Mouse (Mus musculus) cerebellum, adult 2 months (tissue): ENCODE results near the gene Abca13. TPM values are rescaled to one million over a fixed set of nuclear protein-coding genes. Genes with fewer than 3 reads are reported as not detected.

Experiments used
- DNase-seq, 2 experiments: peaks; one replicate each; pipeline ENCODE4 v3.0.0; 2021
- H3K27ac ChIP-seq: fragments of 200-500 bp; 2 replicates; pipeline ENCODE4 v1.5.1; 2012; ENCODE audit warnings: low read length, control low read depth, inconsistent platforms; ENCODE audit not compliant: insufficient read depth
- H3K27me3 ChIP-seq: fragments of 200-500 bp; 2 replicates; pipeline ENCODE4 v1.6.1; 2012; ENCODE audit warnings: inconsistent platforms, mild to moderate bottlenecking, low read length, moderate library complexity; ENCODE audit not compliant: control insufficient read depth, insufficient read depth
- H3K4me1 ChIP-seq: fragments of 200-500 bp; 2 replicates; pipeline ENCODE4 v1.6.1; 2011; ENCODE audit warnings: low read length; ENCODE audit not compliant: control insufficient read depth, insufficient read depth
- H3K4me3 ChIP-seq: fragments of 200-500 bp; replicated peaks from 2 replicates; pipeline ENCODE3; 2011; ENCODE audit warnings: mild to moderate bottlenecking, low read depth, low read length, control low read depth; ENCODE audit not compliant: insufficient read depth
- CTCF ChIP-seq: fragments of 200-500 bp; IDR thresholded peaks from 2 replicates; pipeline ENCODE4 v1.5.1; 2011; ENCODE audit warnings: low read depth, mild to moderate bottlenecking, control low read depth, low read length, moderate library complexity, borderline replicate concordance; ENCODE audit not compliant: insufficient read depth
- POLR2A ChIP-seq: fragments of 200-500 bp; IDR thresholded peaks from 2 replicates; pipeline ENCODE4 v1.6.1; 2011; ENCODE audit warnings: low read length, control low read depth, borderline replicate concordance; ENCODE audit not compliant: insufficient read depth
- WGBS: fragments of 180-500 bp; shearing (Covaris S2); methylation state at CpG from one replicate; pipeline ENCODE4 v1.1.7; 2018; 5-methylcytosine and 5-hydroxymethylcytosine counted together
- polyA plus RNA-seq: library from polyadenylated mRNA; depleted of rRNA; stranded (reverse); fragments of >200 nt; gene quantifications from 2 replicates; pipeline ENCODE4 v1.2.3, GENCODE M21; 2012

The Abca13 gene
- polyA plus RNA-seq, 1 experiment, result 0.03 TPM

GRCm38 (mm10) chr11:9420205-9420604 is 228.5 kb downstream of the Abca13 start:
- TF ChIP-seq CTCF, result no peak
- no peak for TF ChIP-seq POLR2A
- 12% methylated on average over 2 of the region's 2 CpGs for WGBS

GRCm38 (mm10) chr11:9427411-9427810 is 235.7 kb downstream of the Abca13 start:
- TF ChIP-seq CTCF, result no peak
- no peak for TF ChIP-seq POLR2A
- DNase-seq, result no peak
- 52% methylated on average over 3 of the region's 3 CpGs for WGBS
- Histone ChIP-seq H3K4me3 (no peak overlapping the region), H3K4me1 (no peaks in the 10 kb centered on the region), H3K27ac (no peak overlapping the region), H3K27me3 (no peaks in the 10 kb centered on the region)

More at GRCm38 (mm10) chr11:9420205-9420604, 228.5 kb downstream of the Abca13 start:
- no peak overlapping the region for H3K4me3 ChIP-seq
- DNase-seq, result no peak
- no peaks in the 10 kb centered on the region for H3K27me3 ChIP-seq
- no peak overlapping the region for H3K27ac ChIP-seq
- no peaks in the 10 kb centered on the region for H3K4me1 ChIP-seq

GRCm38 (mm10) chr11:9432807-9433206 is 241.1 kb downstream of the Abca13 start:
- Histone ChIP-seq H3K27me3 (no peaks in the 10 kb centered on the region), H3K4me1 (no peaks in the 10 kb centered on the region), H3K27ac (no peak overlapping the region), H3K4me3 (no peak overlapping the region)
- no peak for DNase-seq
- 40% methylated on average over 5 of the region's 5 CpGs for WGBS
- TF ChIP-seq CTCF (no peak), POLR2A (no peak)

GRCm38 (mm10) chr11:9436617-9437016 is 244.9 kb downstream of the Abca13 start:
- H3K27ac ChIP-seq, result no peak overlapping the region
- no peaks in the 10 kb centered on the region for H3K27me3 ChIP-seq
- H3K4me1 ChIP-seq, result no peaks in the 10 kb centered on the region
- no peak overlapping the region for H3K4me3 ChIP-seq
- DNase-seq, result no peak
- no peak for TF ChIP-seq POLR2A
- no peak for TF ChIP-seq CTCF

GRCm38 (mm10) chr11:9439781-9440180 is 248.0 kb downstream of the Abca13 start:
- no peaks in the 10 kb centered on the region for H3K4me1 ChIP-seq
- TF ChIP-seq POLR2A (no peak), CTCF (no peak)
- DNase-seq, result no peak

GRCm38 (mm10) chr11:9441192-9441591 is 249.4 kb downstream of the Abca13 start:
- Histone ChIP-seq H3K4me3 (no peak overlapping the region), H3K27ac (no peak overlapping the region), H3K4me1 (no peaks in the 10 kb centered on the region), H3K27me3 (no peaks in the 10 kb centered on the region)
- TF ChIP-seq CTCF, result no peak
- TF ChIP-seq POLR2A, result no peak
- no peak for DNase-seq
- 32% methylated on average over 4 of the region's 4 CpGs for WGBS

More at GRCm38 (mm10) chr11:9439781-9440180, 248.0 kb downstream of the Abca13 start:
- 19% methylated on average over 2 of the region's 2 CpGs for WGBS
- H3K4me3 ChIP-seq, result no peak overlapping the region
- H3K27ac ChIP-seq, result no peak overlapping the region
- H3K27me3 ChIP-seq, result no peaks in the 10 kb centered on the region

GRCm38 (mm10) chr11:9472400-9472799 is 280.7 kb downstream of the Abca13 start:
- H3K27me3 ChIP-seq, result no peaks in the 10 kb centered on the region
- no peak for TF ChIP-seq POLR2A
- TF ChIP-seq CTCF, result no peak
- DNase-seq, result no peak
- no peaks in the 10 kb centered on the region for H3K4me1 ChIP-seq
- no peak overlapping the region for H3K27ac ChIP-seq
- WGBS, result 93% methylated on average over 1 of the region's 1 CpGs
- H3K4me3 ChIP-seq, result no peak overlapping the region

GRCm38 (mm10) chr11:9481511-9481910 is 289.8 kb downstream of the Abca13 start:
- TF ChIP-seq CTCF (peak; percentile 56), POLR2A (no peak)
- H3K27me3 ChIP-seq, result no peaks in the 10 kb centered on the region; the same call in 1 of the 2 replicates
- H3K4me1 ChIP-seq, result no peaks in the 10 kb centered on the region
- DNase-seq, result peak; percentile 10
- H3K4me3 ChIP-seq, result no peak overlapping the region
- 14% methylated on average over 6 of the region's 6 CpGs for WGBS
- no peak overlapping the region for H3K27ac ChIP-seq
